Mouse (Mus musculus): ENCODE results near the gene Acot8.
A peak's percentile ranks its signal among the peaks of the same experiment; 100 is the strongest.

Acot8 gene

DNA sequence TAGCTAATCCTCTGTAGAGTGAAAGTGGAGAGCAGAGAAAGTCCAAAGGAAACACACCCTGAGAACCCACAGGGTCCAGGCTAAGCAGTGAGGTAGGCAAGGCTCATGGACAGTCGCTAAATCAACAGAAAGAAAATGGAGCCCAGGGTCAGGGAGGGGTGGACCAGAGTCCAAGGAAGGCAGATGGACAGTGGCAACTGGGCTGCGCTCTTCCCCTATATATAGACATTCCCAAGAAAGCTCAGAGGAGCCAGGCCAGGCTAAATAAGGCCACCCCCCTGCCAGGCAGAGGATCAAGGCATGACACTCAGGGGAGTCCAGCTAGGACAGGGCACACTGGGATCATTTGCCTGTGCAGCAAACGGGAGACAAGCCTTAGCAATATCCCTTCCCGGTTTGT, 22.8 kb downstream of the Acot8 start:
- DNase-seq (ENCODE audit: low spot score) = no peak

DNA sequence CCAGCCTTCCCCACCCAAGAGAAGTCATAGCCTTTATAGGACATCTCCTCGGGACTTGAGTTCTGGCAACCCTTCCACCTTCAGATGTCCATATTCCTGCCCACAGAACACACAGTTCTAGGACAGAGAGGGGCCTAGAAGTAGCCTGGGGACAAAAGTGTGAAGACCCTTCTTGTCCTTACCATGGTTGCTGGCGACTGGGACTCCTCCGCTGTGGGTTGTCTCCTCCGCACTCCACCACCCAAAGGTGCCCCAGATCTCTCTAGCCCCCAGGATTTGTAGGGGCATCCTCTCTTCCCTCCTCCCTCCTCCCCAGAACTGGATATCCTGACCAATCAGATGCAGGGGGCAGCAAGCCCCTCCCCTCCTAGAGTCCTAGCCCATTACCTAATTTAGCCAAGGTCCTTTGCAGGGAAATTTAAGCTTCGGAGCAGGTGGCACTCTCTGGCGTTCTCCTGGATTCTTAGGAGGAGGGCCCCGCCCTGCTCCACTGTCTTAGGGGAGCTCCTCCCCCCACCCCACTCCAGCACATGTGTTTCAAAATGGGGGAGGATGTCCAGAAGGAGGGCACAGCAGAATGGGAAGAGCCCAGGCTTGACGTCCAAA, 25.1 kb downstream of the Acot8 start, which contains the start of gene Tnnc2:
Gene Tnnc2, minus strand, starts transcription at position 487 of the 606 bp plus-strand sequence.
- DNase-seq (ENCODE audit: low spot score) = no peak

- no peak for DNase-seq (ENCODE audit: low spot score)
Observed at GRCm38 (mm10) chr2:164778809-164779208, 25.9 kb downstream of the Acot8 start.

GRCm38 (mm10) chr2:164778015-164778287, 26.7 kb downstream of the Acot8 start:
- no peak for DNase-seq (ENCODE audit: low spot score)

- DNase-seq (ENCODE audit: low spot score) = no peak
Observed at GRCm38 (mm10) chr2:164777246-164778014, 27.3 kb downstream of the Acot8 start.

- DNase-seq (ENCODE audit: low spot score) = no peak
Observed at GRCm38 (mm10) chr2:164776801-164777200, 27.9 kb downstream of the Acot8 start.

GRCm38 (mm10) chr2:164776130-164776529, 28.6 kb downstream of the Acot8 start:
- DNase-seq (ENCODE audit: low spot score) = no peak

DNA sequence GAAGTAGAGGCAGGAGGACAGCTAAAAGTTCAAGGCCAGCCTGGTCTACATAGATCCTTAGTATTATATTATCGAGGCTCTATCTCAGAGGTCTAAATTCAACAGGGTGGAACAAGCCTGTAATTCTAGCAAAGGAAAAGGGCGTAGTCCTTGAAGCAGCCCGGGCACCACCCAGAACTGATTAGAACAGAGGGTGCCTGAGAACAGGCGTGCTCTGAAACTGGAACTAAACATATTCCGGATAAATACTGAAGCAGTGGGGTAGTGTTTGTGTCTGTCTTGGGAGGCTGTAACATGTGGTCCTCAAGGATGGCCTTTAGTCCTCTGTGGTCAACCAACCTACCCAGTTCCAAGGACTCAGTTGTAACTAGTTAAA, 30.7 kb downstream of the Acot8 start:
- DNase-seq (ENCODE audit: low spot score) = no peak

- DNase-seq (ENCODE audit: low spot score) = no peak
Observed at GRCm38 (mm10) chr2:164773229-164773988, 31.3 kb downstream of the Acot8 start.

DNA sequence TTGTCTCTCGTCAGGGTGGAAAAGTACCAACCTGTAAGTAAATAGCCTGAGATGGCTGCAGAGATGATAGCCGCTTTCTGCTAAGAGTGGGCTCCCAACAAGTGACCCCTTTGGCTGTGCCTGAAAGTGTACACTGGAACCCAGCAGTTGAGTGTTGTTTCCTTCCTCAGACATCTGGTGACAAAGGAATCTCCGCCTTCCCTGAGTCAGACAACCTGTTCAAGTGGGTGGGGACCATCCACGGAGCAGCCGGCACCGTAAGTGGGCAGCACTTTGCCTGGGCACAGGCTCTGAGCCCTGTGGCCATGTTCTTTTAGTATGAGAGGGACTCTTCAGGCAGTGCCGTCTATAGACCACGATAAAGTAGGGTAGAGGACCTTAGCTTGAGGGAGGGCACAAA, 33.6 kb downstream of the Acot8 start:
- DNase-seq (ENCODE audit: low spot score) = no peak

DNA sequence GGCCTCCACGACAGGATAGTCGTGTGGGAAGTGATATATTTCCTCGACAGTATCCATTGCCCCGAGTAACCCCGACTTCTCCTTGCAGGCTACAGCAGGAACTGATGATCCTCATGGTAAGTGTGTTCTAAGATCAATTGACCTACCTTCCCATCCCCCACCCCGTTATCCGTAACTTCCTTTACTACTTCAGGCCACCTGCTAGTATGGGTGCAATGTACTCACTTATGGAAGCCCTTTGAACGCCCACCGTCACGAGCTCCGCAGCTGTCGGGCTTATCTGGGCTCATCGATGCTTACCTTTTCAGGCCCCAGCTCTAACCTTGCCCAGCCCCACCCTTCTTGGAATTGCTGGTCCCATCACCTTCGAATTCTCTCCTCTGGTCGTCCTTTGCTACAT, 34.4 kb downstream of the Acot8 start:
- no peak for DNase-seq (ENCODE audit: low spot score)

GRCm38 (mm10) chr2:164769258-164770037, 35.2 kb downstream of the Acot8 start, which contains the start of gene Ube2c:
TSS of gene Ube2c (plus strand) at chr2:164769898.
- DNase-seq (ENCODE audit: low spot score) = peak; percentile 98

- no peak for DNase-seq (ENCODE audit: low spot score)
Observed at GRCm38 (mm10) chr2:164767812-164768540, 36.7 kb downstream of the Acot8 start.

DNA sequence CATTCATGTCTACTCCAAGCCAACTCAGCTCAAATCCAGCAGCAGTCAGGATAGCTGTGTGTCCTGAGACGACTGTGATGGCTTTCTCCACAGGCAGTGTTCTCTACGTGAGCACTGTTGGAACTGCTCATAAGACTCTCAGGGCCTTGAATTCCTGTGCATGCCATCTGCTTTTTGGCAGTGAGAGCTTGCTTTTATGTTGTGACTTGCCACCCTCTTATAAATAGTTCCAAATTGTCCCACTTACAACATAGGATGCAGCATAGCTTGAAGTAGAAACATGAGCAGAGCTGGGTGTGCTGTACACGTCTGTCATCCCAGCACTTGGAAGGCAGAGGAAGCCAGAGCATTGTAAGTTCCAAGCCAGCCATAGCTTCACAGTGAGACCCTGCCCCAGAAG, 38.8 kb downstream of the Acot8 start:
- no peak for DNase-seq (ENCODE audit: low spot score)

- no peak for DNase-seq (ENCODE audit: low spot score)
Observed at GRCm38 (mm10) chr2:164762593-164762992, 42.1 kb downstream of the Acot8 start.

- DNase-seq (ENCODE audit: low spot score) = no peak
Observed at GRCm38 (mm10) chr2:164761971-164762370, 42.7 kb downstream of the Acot8 start.

- DNase-seq (ENCODE audit: low spot score) = no peak
Observed at GRCm38 (mm10) chr2:164761502-164761901, 43.2 kb downstream of the Acot8 start.

- no peak for DNase-seq (ENCODE audit: low spot score)
Observed at GRCm38 (mm10) chr2:164760059-164760833, 44.4 kb downstream of the Acot8 start.

DNA sequence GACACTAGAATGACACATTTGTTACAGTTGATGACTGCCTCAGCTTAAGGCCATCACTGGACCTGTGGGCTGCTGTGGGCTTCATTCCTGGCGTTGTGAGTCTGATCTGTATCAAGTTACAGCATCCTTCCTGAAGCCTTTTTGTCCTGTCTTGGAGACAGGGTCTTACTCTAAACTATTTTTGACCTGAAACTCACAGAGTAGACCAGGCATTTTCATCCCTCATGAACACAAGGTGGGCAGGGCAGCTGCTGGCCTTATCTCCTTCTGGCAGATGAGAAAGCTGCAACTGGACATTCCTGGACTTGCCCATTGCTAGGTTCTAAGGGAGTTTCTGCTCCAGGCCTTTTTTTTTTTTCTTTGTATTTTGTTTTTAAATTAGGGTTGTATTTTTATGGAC, 46.0 kb downstream of the Acot8 start:
- no peak for DNase-seq (ENCODE audit: low spot score)

DNA sequence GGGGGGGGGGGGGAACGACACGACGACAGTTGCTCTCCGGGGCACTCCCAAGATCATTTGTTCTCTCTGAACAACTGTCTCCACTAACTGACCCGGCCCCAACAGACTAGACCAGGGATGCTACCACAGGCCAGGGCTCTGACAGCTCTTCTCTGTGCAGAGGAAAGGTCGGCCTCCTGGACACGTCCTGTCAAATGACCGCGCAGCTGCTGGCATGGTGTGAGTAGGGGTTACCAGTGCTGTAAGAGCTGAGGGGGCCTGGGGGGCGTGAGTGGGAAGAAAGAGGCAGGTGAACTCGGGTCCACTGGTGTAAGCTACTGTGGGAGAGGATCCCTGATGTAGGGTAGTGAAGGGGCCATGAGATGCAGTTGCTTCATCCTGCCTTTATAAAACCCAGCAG, 46.8 kb downstream of the Acot8 start:
- DNase-seq (ENCODE audit: low spot score) = no peak

- no peak for DNase-seq (ENCODE audit: low spot score)
Observed at GRCm38 (mm10) chr2:164754800-164755199, 49.9 kb downstream of the Acot8 start.

Data from urinary bladder, postnatal 14 days (tissue).